Mouse (Mus musculus): ENCODE data around the gene Cfap44.

DNA sequence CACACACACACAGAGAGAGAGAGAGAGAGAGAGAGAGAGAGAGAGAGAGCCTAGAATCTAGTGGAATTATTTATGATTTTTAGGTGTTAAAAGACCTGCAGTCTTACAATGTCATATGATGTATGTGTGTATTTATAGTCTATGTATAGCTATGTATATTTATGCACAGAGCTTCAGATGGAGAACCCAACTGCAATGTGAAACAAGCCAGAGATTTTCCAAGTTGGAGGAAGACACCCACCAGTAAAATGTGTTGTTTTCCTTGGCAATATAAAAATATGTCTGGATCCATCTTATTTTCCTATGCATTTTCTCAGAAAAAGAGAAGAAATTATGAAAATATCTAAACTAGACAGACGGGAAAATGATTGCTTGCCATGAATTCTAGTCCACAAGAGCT is 131.4 kb downstream of the Cfap44 start:
- TF ChIP-seq POLR2A (IDR thresholded peaks at IDR 0.05; ENCODE audit: low read depth, low read length) (no peak), CTCF (IDR thresholded peaks at IDR 0.05; ENCODE audit: extremely low read depth, insufficient read depth, insufficient read length, insufficient replicate concordance) (no peak)
